Mouse (Mus musculus) embryonic facial prominence, embryonic 15.5 days (tissue): ENCODE results near the gene Nbea. TPM values are rescaled to one million over a fixed set of nuclear protein-coding genes. Genes with fewer than 3 reads are reported as not detected.

Source experiments
- ATAC-seq: fragments of 200-750 bp; cut with Nextera tagmentation; 2 replicates; pipeline ENCODE4 v1.8.0; 2017; ENCODE audit warnings: low read depth, moderate TSS enrichment; ENCODE audit not compliant: insufficient number of reproducible peaks, low FRiP score, low TSS enrichment
- H3K27ac ChIP-seq: fragments of 300-500 bp; sonication (generic); replicated peaks from 2 replicates; pipeline ENCODE4 v1.5.1; 2015; ENCODE audit warnings: mild to moderate bottlenecking, inconsistent platforms
- H3K27me3 ChIP-seq: fragments of 300-500 bp; sonication (generic); 2 replicates; pipeline ENCODE4 v1.6.1; 2015; ENCODE audit warnings: inconsistent platforms
- H3K36me3 ChIP-seq: fragments of 300-500 bp; sonication (generic); 2 replicates; pipeline ENCODE4 v1.6.1; 2015; ENCODE audit warnings: mild to moderate bottlenecking, inconsistent platforms
- H3K4me1 ChIP-seq: fragments of 300-500 bp; sonication (generic); 2 replicates; pipeline ENCODE4 v1.6.1; 2015; ENCODE audit warnings: inconsistent platforms
- H3K4me2 ChIP-seq: fragments of 300-500 bp; sonication (generic); replicated peaks from 2 replicates; pipeline ENCODE4 v1.6.1; 2015; ENCODE audit warnings: mild to moderate bottlenecking, inconsistent platforms
- H3K4me3 ChIP-seq: fragments of 300-500 bp; sonication (generic); replicated peaks from 2 replicates; pipeline ENCODE4 v1.5.1; 2015; ENCODE audit warnings: mild to moderate bottlenecking, inconsistent platforms
- H3K9ac ChIP-seq: fragments of 300-500 bp; sonication (generic); 2 replicates; pipeline ENCODE4 v1.6.1; 2015; ENCODE audit warnings: inconsistent platforms
- H3K9me3 ChIP-seq: fragments of 300-500 bp; sonication (generic); replicated peaks from 2 replicates; pipeline ENCODE4 v1.6.1; 2016; ENCODE audit warnings: inconsistent platforms
- WGBS: fragments of 180-500 bp; shearing (Covaris S2); methylation state at CpG from one replicate; pipeline ENCODE4 v1.1.7; 2015; 5-methylcytosine and 5-hydroxymethylcytosine counted together
- polyA plus RNA-seq: library from polyadenylated mRNA; unstranded; fragments of >200 nt; fragmentation: Nextera tagmentation; extraction: Ambion mirVana; gene quantifications from 2 replicates; pipeline ENCODE4 v1.2.1, GENCODE M21; 2015

The Nbea gene
- polyA plus RNA-seq, 1 experiment from 2014 or later = 13.3 TPM

- peak overlapping the region; percentile 78 for H3K27ac ChIP-seq
- H3K9me3 ChIP-seq = no peaks in the 10 kb centered on the region
- H3K9ac ChIP-seq = no peak overlapping the region
- ATAC-seq = peak; percentile 60; the same call in 1 of the 2 replicates
- H3K36me3 ChIP-seq = no peaks in the 10 kb centered on the region
- H3K27me3 ChIP-seq = no peaks in the 10 kb centered on the region
- H3K4me2 ChIP-seq = peak overlapping the region; percentile 17; the same call in 1 of the 2 replicates
- H3K4me3 ChIP-seq = no peak overlapping the region
- peaks cover 13% of the 10 kb centered on the region; the same call in 1 of the 2 replicates for H3K4me1 ChIP-seq
- WGBS = 22% methylated on average over 5 of the region's 5 CpGs
Measured at GRCm38 (mm10) chr3:55612459-55613115, 570.9 kb downstream of the Nbea start.

GRCm38 (mm10) chr3:55612023-55612422 lies 571.5 kb downstream of the Nbea start:
- Histone ChIP-seq H3K4me1 (peaks cover 13% of the 10 kb centered on the region; the same call in 1 of the 2 replicates), H3K36me3 (no peaks in the 10 kb centered on the region), H3K9me3 (no peaks in the 10 kb centered on the region), H3K9ac (no peak overlapping the region), H3K4me3 (no peak overlapping the region), H3K27me3 (no peaks in the 10 kb centered on the region), H3K4me2 (no peak overlapping the region), H3K27ac (peak overlapping the region; percentile 78)
- 34% methylated on average over 5 of the region's 5 CpGs for WGBS
- no peak for ATAC-seq

GRCm38 (mm10) chr3:55610191-55610590 lies 573.3 kb downstream of the Nbea start:
- Histone ChIP-seq H3K4me2 (no peak overlapping the region), H3K36me3 (no peaks in the 10 kb centered on the region), H3K27me3 (no peaks in the 10 kb centered on the region), H3K27ac (no peak overlapping the region), H3K9me3 (no peaks in the 10 kb centered on the region), H3K9ac (no peak overlapping the region), H3K4me1 (peaks cover 13% of the 10 kb centered on the region; the same call in 1 of the 2 replicates), H3K4me3 (no peak overlapping the region)
- 82% methylated on average over 11 of the region's 12 CpGs for WGBS
- ATAC-seq = no peak

- peak; percentile 63 for ATAC-seq
- Histone ChIP-seq H3K27ac (peak overlapping the region; percentile 71), H3K27me3 (no peaks in the 10 kb centered on the region), H3K9me3 (no peaks in the 10 kb centered on the region), H3K9ac (no peak overlapping the region), H3K4me2 (no peak overlapping the region), H3K4me3 (no peak overlapping the region), H3K36me3 (no peaks in the 10 kb centered on the region), H3K4me1 (peaks cover 13% of the 10 kb centered on the region; the same call in 1 of the 2 replicates)
- WGBS = 56% methylated on average over 2 of the region's 2 CpGs
Measured at GRCm38 (mm10) chr3:55600286-55600685, 583.2 kb downstream of the Nbea start.

GRCm38 (mm10) chr3:55599366-55600085 lies 584.0 kb downstream of the Nbea start:
- Histone ChIP-seq H3K27me3 (no peaks in the 10 kb centered on the region), H3K4me1 (peaks cover 13% of the 10 kb centered on the region; the same call in 1 of the 2 replicates), H3K36me3 (no peaks in the 10 kb centered on the region), H3K27ac (peak overlapping the region; percentile 71), H3K4me3 (no peak overlapping the region), H3K4me2 (no peak overlapping the region), H3K9ac (no peak overlapping the region), H3K9me3 (no peaks in the 10 kb centered on the region)
- 36% methylated on average over 17 of the region's 17 CpGs for WGBS
- ATAC-seq = no peak

GRCm38 (mm10) chr3:55598681-55599080 lies 584.8 kb downstream of the Nbea start:
- no peak overlapping the region for H3K9ac ChIP-seq
- 37% methylated on average over 2 of the region's 2 CpGs for WGBS
- no peak overlapping the region for H3K4me3 ChIP-seq
- no peak overlapping the region for H3K4me2 ChIP-seq
- H3K9me3 ChIP-seq = no peaks in the 10 kb centered on the region
- peaks cover 13% of the 10 kb centered on the region; the same call in 1 of the 2 replicates for H3K4me1 ChIP-seq
- no peak for ATAC-seq
- no peak overlapping the region for H3K27ac ChIP-seq
- no peaks in the 10 kb centered on the region for H3K36me3 ChIP-seq
- no peaks in the 10 kb centered on the region for H3K27me3 ChIP-seq

- Histone ChIP-seq H3K9ac (no peak overlapping the region), H3K36me3 (no peaks in the 10 kb centered on the region), H3K4me2 (no peak overlapping the region), H3K4me1 (peaks cover 27% of the 10 kb centered on the region), H3K4me3 (no peak overlapping the region), H3K9me3 (no peaks in the 10 kb centered on the region), H3K27me3 (no peaks in the 10 kb centered on the region), H3K27ac (no peak overlapping the region)
- ATAC-seq = no peak
- 58% methylated on average over 5 of the region's 5 CpGs for WGBS
Measured at GRCm38 (mm10) chr3:55593312-55593711, 590.2 kb downstream of the Nbea start.

GRCm38 (mm10) chr3:55590727-55591126 lies 592.8 kb downstream of the Nbea start:
- Histone ChIP-seq H3K9me3 (no peaks in the 10 kb centered on the region), H3K4me1 (peaks cover 37% of the 10 kb centered on the region), H3K4me3 (no peak overlapping the region), H3K9ac (no peak overlapping the region), H3K27me3 (no peaks in the 10 kb centered on the region), H3K36me3 (no peaks in the 10 kb centered on the region), H3K27ac (no peak overlapping the region), H3K4me2 (no peak overlapping the region)
- WGBS = 66% methylated on average over 6 of the region's 6 CpGs
- ATAC-seq = no peak

GRCm38 (mm10) chr3:55590291-55590690 lies 593.2 kb downstream of the Nbea start:
- H3K36me3 ChIP-seq = no peaks in the 10 kb centered on the region
- ATAC-seq = no peak
- no peak overlapping the region for H3K4me2 ChIP-seq
- WGBS = 64% methylated on average over 2 of the region's 2 CpGs
- no peak overlapping the region for H3K27ac ChIP-seq
- H3K9ac ChIP-seq = no peak overlapping the region
- H3K27me3 ChIP-seq = no peaks in the 10 kb centered on the region
- no peak overlapping the region for H3K4me3 ChIP-seq
- H3K4me1 ChIP-seq = peaks cover 37% of the 10 kb centered on the region
- no peaks in the 10 kb centered on the region for H3K9me3 ChIP-seq

- H3K9ac ChIP-seq = no peak overlapping the region
- no peaks in the 10 kb centered on the region for H3K36me3 ChIP-seq
- no peaks in the 10 kb centered on the region for H3K27me3 ChIP-seq
- peaks cover 37% of the 10 kb centered on the region for H3K4me1 ChIP-seq
- no peak overlapping the region for H3K27ac ChIP-seq
- WGBS = 41% methylated on average over 8 of the region's 8 CpGs
- no peak for ATAC-seq
- no peak overlapping the region for H3K4me2 ChIP-seq
- H3K9me3 ChIP-seq = no peaks in the 10 kb centered on the region
- H3K4me3 ChIP-seq = no peak overlapping the region
Measured at GRCm38 (mm10) chr3:55589402-55589944, 594.0 kb downstream of the Nbea start.
